Mouse (Mus musculus) cerebellum, postnatal 14 days (tissue): ENCODE results near the gene Taok2.

ENCODE experiments used
- DNase-seq, 2 experiments: peaks; one replicate each; pipeline ENCODE4 v3.0.0; 2021; ENCODE audit warnings: mixed read lengths in 2 of 2

Taok2 gene

GRCm38 (mm10) chr7:126823940-126824339 is 60.6 kb downstream of the Taok2 start:
- DNase-seq: peak; percentile 46 to 48

DNA sequence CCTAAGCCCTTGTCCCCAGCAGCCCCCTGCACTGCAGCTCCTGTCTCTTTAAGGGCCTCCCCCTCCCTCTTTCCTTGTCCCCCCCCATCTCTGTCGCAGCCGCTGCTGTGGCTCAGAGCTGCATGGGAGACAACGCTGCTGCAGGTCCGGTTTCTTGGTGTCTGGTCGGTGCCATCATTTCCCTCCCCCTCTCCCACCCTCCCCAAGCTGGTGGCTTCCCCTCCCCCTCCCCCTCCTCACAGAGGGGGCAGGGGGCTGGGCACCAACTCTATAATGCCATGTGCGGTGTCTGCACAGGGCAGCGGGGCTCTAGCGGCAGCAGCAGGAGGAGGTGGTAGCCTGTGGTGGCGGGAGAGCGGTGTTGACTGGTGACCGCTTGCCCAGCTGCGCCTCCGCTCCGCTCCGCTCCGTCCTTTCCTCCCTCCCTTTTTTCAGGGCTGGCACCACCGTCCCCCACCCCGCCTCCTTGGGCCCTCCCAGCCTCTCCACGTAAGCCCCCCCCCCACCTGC is 61.2 kb downstream of the Taok2 start:
- peak; percentile 76 to 85 for DNase-seq

DNA sequence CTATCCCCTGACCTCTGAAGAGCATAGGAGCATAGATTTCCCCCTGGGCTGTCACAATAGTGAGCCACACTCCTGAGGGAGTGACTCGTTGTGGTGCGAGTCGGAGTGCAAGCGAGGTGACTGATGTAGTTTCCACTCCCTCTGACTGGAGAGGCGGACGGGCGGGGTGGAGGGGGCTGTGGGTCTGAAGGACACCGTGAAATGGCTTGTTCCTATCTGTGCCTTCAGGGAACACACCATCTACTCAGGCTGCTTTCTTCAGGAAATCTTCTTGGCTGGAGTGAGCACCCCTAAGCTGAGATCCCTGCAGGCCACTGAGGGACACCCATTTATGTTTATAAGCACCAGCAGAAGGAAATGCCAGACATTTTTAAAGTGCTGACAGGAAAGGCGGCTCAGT is 61.8 kb downstream of the Taok2 start:
- DNase-seq: peak; percentile 61 to 68

- peak; percentile 95 to 96 for DNase-seq
These were observed 62.5 kb downstream of the Taok2 start for GRCm38 (mm10) chr7:126821835-126822511.

DNA sequence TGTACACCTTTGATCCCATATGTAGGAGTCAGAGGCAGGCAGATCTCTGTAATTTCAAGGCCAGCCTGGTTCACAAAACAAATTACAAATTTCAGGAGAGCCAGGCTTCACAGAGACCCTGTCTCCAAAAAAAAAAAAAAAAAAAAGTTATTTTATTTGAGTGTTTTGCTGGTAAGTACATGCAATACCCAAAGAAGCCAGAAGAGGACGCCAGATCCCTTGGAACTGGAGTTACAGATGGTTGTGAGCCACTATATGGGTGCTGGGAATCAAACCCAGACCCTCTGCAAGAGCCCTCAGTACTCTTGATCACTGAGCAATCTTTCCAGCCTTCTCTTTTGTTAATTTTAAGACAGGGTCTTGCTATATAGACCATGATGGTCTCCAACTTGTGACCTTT is 65.7 kb downstream of the Taok2 start:
- DNase-seq: no peak

DNA sequence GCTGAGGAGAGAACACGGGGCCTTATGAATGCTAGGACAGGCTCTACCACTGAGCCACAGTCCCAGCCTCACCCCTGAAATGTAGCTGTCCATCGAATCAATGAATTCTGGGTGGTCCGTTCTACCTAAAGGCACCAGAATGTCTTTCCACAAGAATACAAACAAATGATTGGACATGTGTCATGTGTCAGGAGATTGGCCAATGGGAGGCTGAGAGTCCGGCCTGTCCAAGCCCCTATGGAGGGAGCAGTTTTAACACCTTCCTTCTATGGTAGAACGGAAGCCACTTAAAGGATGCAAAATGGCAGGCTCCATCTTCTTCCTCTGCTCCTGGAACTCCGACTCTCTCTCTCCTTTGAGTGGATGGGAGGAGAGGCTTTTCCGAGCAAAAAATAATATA is 66.9 kb downstream of the Taok2 start:
- no peak for DNase-seq

DNA sequence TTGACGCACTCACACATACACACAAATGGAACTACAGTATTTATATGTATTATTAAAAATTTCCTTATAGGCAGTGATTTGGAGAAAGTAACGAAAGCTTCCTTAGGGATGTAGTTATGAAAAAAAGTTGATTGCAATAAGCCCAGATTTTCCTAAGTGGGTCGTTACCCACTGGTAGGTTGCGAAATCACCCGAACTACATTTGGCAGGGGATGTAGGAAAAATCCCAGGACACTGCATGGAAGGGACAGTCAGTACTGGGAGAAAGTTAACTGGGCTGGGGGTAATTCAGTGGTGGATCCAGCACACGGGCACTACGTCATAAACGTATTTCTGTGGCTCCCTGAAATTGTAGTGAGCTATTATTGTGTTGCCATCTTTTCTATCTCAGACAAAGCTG is 68.0 kb downstream of the Taok2 start:
- DNase-seq: no peak

DNA sequence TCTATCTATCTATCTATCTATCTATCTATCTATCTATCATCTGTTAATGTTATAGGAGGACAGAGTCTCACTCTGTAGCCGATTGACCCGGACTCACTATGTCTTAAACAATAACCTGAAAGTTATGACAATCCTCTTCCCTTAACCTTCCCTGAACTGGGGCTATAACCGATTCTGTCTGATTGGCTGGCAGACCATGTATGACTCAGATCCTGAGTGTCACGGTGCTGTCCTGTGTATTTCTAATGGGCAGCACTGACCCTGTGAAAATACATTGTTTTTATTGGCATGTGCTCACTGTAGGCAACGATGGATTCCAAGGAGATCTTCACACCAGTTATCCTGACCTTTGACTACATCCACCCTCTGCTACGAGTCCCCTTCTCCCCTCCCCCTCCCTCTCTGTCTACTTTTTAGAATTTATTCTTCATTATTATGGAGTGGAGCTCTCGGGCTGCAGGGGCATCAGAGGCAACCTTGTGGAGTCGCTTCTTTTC is 68.7 kb downstream of the Taok2 start:
- no peak for DNase-seq
